Mouse (Mus musculus) spleen, adult 12 weeks (tissue): ENCODE measurements around the gene R3hdm1.
"Not testable (repeated sequence)": the region's sequence is repeated elsewhere in the genome, so short reads cannot be mapped to it uniquely, and the experiment has no call there.

Experiments
- DNase-seq: peaks from one replicate; pipeline ENCODE4 v3.0.0; 2022; ENCODE audit warnings: low spot score

R3hdm1 gene

DNA sequence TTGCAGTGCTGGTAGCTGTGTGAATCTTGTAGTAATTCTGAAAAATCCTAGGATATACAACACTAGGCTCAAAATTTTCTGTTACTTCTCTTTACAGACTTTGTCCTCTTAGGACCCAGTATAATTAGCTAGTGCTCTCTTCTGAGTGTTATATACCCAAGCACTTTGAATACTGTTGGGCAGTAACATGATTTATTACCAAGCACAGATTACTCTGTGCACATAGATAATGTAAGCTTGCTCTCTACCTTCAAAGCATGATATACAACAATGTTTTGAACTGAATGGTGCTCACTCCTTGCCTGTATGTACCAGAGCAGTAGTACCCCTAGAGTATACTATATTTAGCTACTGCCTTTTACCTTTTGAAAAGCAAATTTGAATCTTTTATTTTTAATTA, 33.1 kb downstream of the R3hdm1 start:
- DNase-seq = not testable (repeated sequence)

DNA sequence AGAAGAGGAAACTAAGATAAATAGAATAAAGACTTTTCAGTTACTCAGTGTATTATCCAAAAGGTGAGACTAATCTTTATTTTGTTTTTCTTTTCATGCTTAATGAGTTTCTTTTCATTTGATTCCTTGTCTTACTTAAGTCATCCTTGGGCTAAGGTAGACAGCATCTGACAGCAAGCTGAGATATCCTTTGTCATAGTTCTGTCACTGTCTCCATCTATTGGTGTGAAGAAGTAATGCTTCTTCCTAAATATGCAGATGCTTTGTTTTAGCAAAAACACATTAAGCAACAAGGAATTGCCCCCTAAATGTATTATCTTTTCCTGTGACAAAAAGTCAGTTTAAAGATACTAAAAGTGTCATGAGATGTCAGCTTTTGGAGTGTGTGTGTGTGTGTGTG, 37.9 kb downstream of the R3hdm1 start:
- no peak for DNase-seq

DNA sequence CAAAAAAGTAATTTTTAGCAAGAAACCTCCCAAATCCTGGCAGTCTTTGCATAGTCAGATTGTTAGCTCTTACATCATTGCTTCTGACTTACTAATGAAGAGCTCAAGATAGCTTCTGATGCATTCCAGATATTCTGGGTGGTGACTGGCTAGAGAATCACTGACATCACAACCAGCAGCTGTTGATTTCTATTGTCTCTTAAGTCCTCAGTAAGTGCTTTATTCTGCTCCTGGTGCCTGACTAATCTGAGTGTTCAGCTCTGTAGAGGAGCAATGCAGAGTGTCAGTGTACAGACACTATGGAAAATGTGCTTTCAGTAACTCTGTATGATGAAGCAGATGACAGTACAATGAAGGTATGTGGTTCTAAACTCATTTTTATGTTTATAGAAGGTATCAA, 38.6 kb downstream of the R3hdm1 start:
- DNase-seq = no peak

DNA sequence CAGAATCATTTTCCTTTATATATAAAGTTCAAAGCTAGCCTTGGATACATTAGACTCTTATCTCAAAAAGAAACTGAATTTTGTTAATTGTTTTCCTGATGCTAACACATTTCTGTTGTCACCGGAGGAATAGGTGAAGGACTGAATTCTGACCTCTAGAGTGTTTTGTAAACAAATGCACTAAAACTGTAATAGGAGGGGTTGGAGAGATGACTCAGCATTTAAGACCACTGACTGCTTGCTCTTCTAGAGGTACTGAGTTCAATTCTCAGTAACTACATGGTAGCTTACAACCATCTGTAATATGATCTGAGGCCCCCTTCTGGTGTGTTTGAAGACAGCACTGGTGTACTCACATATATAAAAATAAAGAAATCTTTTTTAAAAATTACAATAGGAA, 63.9 kb downstream of the R3hdm1 start:
- DNase-seq = no peak

DNA sequence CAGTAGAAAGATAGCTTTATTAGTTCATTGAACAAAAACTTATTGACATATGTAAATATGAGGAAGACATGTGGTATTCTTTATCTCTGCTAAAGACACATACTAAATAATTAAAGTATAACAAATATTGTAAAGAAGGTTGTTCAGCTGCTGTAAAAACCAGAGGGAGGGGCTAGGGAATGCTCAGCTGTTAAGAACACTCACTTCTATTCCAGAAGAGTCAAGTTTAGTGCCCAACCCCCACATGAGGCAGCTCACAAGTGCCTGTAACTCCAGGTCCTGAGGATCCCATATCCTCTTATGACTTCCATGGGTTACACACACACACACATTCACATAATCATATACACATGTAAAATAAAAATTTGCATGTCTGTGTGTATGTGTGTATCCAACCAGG, 67.0 kb downstream of the R3hdm1 start:
- DNase-seq = no peak

DNA sequence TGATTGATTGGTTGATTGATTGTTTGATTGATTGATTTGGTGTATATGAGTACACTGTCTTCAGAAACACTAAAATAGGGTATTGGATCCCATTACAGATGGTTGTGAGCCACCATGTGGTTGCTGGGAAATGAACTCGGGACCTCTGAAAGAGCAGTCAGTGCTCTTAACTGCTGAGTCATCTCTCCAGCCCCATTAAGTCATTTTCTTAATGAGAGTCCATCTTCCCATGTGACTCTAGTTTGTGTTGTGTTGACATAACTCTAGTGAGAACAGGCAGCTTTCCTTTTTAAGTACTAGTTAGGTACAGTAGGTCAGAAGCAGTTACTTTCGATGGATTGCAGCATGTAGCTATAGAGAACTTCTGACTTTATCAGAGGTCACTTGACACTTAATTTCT, 88.3 kb downstream of the R3hdm1 start:
- DNase-seq = no peak

DNA sequence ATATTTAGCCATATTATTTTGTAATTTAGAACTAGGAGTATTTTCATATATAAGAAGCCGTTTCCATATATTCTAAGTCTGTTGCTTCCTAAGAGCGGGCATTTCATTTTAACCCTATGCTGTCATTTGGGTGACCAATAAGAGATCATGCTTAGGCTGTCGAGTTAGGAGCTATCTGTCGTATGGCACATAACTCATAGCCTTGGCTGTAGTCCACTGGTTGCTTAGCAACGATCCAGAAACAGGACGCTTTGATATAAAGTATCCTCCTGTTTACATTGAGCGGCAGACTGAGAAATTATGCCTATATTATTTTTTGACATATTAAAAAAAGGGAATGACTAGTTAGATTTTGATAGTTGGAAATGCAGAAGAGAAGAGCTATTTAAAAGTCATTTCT, 89.3 kb downstream of the R3hdm1 start:
- DNase-seq = no peak

DNA sequence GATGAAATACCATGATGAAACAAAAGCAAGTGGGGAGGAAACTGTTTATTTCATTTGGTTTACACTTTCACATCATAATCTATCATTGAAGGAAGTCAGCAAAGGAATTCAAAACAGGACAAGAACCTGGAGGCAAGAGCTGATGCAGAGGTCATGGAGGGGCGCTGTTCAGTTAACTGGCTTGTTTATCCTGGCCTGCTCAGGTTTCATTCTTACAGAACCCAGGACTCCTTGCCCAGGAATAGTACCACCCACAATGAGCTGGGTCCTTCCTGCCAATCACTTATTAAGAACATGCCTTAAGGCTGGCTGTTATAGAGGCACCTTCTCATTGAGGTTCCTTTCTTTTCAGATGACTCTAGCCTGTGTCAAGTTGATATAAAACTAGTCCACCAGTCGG, 90.9 kb downstream of the R3hdm1 start:
- DNase-seq = no peak

DNA sequence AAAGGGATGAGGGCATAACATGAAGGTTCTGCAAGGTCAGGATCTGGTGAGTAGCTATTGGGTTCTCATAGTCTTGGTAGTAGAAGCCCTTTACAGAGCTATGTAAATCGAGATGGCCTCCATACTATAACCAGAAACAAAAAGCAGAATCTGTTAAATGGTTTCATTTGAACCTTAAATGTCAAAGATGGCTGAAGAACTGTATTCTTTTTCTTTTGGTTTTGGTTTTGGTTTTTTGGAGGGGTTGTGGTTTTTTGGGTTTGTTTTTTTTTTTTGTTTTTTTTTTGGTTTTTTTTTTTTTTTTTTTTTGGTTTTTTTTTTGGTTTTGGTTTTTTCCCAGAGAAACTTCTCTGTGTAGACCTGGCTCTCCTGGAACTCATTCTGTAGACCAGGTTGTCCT, 94.3 kb downstream of the R3hdm1 start:
- no peak for DNase-seq

DNA sequence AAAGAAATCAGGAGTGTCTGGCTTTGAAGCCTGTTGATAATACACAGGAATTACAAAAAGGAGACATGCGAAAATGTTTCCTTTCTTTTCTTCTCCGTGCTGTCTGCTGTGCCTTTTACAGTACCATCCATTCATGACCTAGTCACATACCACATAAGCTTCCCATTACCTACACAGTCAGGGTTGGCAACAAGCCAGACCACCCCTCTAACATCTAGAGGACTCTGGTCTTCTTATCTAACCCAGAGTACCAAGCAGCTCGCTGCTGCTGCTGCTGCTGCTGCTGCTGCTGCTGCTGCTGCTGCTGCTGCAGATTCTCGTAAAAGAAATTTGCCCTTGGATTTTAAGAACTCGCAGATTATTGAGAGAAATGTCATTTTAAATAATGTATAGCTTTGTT, 110.2 kb downstream of the R3hdm1 start:
- no peak for DNase-seq

DNA sequence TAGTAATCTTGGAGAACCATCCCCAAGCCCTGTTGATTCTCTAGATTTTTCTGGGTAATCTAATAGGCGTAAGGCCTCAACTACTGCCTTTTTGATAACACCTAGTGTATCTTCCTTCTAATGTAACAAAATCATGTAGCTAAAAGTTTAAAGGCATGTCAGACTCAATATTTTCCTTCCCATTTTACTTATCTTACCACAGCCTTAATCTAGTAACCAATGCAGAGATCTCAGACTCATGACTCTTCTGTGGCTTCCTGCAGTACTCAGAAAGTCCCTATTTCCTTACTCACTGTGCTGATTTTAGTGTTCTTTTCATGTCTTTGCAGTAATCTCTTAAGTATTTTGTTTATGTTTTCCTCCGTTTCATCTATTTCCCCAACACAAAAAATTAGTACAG, 118.8 kb downstream of the R3hdm1 start:
- no peak for DNase-seq

DNA sequence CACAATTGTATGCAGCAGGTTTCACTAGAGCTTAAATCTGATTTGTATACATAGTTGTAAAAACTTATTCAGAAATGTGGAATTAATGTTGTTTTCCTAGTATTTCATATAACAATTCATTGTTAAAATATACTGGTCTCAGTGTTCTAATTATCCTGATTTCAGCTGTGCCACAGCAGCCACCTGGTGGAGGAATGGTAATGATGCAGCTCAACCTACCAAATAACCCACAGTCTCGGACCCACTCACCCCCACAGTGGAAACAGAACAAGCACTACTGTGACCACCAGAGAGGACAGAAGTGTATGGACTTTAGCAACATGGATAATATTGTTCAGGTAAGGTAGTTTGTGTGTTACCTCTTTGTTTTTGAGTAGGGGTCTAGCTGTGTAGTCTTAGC, 120.2 kb downstream of the R3hdm1 start:
- no peak for DNase-seq

DNA sequence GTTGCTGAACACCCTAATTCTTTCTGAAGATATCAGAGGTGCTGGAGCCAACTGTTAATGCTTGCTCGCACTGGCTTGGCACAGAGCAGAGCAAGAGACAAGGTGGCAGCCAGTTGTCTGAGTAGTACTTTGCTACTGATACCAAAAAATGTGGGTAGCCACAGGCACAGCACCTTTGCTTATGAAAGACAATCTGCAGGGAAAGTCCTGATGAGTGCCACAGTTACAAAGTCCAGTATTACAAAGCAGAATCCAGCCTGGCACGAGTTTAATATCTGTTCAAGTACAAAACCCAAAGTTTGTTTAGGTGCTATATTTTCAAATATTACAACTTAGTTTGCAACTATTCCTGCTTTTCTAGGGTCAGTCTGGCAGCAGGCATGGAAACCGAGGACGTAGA, 132.1 kb downstream of the R3hdm1 start:
- no peak for DNase-seq

DNA sequence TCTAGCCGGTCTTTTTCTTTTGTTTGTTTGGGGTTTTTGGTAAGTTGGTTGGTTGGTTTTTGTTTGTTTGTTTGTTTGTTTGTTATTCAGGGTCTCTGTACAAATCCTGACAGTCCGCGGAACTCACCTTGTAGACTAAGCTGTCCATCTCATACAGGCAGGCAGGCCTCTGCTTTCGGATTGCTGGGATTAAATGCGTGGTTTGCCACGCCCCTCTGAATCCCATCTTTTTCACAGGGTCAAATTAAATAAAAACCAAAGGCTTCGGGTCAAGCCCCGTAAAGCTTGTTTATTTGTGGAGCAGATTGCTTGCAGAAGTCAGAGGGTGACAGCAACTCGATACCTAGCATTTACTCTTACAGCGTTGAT, 140.5 kb downstream of the R3hdm1 start, which contains the start of gene Ubxn4:
Gene Ubxn4 (plus strand): TSS at position 338 of the 369 bp plus-strand sequence.
- no peak for DNase-seq

DNA sequence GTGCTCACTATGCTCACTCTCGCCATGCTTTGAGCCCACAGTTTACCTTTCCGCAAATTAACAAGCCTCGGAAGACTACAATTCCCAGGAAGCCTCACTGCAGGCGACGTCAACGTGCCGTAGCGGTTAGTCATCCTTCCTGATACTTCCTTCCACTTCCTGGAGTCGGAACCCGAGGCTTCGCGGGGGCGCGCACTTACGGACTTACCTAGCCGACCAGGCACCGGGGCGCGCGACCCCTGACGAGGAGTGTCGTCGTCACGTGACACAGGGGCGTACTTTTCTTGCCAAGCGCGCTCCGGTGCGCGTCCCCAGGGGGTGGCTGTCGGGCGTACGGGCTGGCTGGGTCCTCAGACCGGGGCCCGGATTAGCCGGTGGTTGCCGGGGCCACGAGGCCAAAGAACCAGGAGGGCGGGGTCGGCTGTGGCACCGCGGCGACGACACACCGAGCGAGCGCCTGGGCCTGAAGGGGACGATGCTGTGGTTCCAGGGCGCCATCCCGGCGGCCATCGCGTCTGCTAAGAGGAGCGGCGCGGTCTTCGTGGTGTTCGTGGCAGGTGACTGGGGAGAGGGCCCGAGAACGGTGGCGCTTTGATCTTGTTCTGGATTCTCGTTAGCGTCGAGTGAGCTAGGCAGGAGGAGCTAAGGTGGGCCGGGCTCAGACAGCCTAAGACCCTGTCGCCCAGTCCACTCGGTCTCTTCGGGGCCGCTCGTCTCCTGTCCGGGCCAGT, 141.1 kb downstream of the R3hdm1 start:
- peak; percentile 85 for DNase-seq

DNA sequence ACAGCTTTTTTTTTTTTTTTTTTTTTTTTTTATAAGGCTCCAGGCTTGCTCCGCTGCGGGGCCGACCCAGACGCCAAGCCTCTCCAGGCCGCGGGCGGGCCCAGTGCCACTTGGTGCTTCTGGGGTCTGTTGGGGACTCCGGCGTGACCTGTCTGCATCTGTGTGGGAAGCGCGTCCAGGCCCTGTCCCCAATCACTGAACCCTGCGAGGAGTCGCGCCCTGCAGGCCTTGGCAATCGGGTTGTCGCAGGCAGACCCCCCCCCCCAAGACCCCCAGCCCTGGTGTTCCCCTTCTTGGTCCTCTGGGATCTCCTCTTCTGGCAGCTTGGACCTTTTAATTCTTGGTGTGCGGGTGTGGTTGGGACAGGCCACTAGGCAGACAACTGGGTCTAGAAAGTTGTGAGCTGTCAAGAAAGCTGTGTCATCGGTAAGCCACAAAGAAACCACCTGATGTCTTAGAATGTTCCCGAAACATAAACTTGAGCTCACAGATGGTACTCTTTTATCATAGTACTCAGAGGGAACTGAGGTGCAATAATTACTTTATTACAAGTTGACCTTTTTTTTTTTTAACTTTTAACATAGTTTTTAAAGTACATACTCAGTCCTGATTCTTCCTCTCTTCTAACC, 141.7 kb downstream of the R3hdm1 start:
- peak; percentile 15 for DNase-seq

DNA sequence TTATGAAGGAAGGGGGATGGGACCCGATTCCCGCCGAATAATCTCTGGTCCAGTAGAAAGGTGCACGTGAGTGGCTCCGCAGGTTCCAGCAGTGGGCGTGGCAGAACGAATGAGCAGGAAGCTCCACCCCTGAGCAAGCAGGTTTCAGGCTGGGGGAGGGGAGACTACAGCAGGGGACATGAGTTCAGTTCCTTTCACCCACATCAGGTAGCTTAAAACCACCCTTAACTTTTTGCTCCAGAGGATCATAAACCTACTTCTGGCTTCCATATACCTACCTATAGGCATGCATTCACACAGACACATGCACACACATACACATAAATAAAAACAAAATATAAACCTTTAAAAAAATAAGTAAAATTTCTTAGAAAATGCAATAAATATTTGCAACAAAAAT, 164.0 kb downstream of the R3hdm1 start:
- not testable (repeated sequence) for DNase-seq

DNA sequence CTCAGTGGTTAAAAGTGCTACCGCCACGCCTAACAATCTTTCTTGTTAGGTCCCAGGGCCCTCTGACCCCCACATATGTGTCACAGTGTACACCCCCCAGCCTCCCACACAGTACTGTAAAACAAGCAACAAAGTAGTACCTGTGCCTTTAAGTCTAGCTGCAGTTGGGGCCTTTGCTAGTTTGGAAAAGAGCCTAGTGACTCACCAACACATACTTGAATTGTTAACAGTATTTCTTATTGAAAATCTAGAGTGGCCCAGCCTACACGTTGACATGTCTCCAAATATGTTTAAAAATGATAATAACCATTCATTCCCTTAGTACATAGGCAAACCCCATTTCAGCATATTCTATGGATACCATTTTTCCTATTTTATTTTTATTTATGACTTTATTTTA, 167.6 kb downstream of the R3hdm1 start:
- DNase-seq = no peak

DNA sequence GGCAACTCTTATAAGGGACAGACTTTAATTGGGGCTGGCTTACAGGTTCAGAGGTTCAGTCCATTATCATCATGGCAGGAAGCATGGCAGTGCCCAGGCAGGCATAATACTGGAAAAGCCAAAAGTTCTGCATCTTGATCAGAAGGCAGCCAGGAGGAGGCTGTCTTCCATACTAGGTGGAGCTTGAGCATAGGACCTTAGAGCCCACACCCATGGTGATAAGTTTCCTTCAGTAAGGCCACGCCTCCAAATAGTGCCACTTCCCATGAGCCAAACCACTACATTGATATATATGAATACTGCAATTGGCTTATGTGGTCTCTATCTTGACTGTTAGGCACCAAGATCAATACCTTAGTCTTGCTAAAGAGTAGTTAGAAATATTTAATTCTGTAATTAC, 172.8 kb downstream of the R3hdm1 start:
- no peak for DNase-seq

DNA sequence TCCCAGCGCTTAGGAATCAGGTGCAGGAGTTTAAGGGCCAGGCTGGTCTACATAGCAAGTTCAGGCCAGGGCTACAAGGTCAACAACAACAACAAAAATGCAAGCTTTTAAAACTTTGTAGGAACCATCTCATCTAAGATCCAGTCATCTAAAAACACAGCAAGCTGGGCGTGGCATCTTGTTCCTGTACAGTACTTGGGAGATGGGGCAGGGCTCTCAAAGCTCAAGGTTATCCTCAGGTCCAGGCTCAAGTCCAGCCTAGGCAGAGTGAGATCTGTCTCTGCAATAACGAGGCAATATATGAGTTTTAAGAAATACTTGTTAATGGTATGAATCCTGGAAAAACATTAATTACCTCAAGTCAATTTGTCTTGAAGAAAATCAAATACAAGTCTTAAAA, 175.5 kb downstream of the R3hdm1 start:
- no peak for DNase-seq

DNA sequence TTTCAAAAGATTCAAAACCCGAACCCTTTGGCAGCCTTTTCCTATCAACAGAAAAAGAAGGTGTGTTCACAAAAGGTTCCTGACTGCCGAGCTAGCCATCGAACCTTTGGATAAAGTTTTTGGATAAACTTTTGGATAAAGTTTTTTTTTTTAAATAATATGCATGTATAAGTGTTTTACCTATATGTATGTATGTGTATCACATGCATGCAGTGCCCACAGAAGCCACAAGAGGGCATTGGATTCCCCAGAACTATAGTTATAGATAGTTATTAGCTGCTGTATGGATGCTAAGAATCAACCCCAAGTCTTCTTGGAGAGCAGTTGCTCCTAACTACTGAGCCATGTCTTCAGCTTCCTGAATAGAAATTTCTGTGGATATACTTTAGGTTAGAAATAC, 178.7 kb downstream of the R3hdm1 start:
- DNase-seq = no peak

DNA sequence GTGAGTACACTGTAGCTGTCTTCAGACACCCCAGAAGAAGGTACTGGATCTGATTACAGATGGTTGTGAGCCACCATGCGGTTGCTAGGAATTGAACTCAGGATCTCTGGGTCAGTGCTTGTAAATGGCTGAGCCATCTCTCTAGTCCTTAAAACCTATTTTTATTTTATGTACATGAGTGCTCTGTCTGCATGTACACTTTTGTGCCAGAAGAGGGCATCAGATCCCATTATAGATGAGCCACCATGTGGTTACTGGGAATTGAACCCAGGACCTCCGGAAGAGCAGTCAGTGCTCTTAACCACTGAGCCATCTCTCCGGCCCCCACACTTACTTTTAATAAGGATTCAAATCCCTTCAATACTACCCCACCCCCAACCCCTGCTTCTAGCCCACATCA, 179.8 kb downstream of the R3hdm1 start:
- no peak for DNase-seq

DNA sequence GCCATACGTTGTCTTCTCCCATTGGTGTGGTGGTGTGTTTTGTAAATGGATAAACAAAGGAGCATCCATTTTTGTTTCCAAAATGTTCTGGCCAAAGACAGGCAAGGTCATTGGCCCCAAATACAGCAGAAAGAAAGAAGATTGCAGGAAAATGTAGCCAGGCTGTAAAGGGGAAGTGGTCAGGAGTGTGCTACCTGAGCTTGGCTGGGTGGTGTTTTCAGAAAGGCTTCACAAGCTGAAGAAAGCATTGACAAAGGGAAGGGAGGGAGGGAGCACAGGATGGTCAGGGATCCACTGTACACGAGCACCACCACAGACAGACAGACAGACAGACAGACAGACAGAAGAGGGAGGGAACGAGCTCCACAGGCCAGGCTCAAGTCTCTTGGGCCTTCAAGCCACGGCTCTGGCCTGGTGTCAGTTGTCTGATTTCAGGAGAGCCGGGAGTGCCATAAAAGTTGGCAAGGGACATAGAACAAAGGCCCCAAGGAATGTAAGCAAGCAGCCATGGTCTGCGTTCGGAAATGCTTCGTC, 181.1 kb downstream of the R3hdm1 start:
- no peak for DNase-seq

DNA sequence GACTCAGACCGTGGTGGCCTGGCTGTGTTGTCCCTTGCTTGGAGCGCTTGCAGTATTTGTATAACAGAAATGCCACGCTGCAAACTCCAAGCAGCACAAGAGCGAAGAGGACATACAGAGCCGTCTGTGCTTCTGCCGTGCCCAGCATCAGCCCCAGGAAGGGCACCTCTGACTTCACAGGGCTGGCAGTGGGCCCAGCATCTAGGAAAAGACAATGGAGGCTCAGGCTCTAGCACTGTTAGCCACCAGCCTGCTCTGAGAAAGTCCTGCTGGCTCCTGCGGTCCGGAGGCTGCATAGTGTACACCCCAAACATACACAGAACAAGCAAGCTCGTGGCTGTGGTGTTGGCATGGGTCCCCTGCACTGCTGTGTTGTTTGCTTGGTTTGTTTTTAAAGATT, 182.0 kb downstream of the R3hdm1 start:
- no peak for DNase-seq
